Mouse (Mus musculus) bone marrow, adult 2 months (tissue): ENCODE measurements around the gene Ctsd. TPM values are rescaled to one million over a fixed set of nuclear protein-coding genes. Genes with fewer than 3 reads are reported as not detected.
"Not testable (repeated sequence)": the region's sequence is repeated elsewhere in the genome, so short reads cannot be mapped to it uniquely, and the experiment has no call there.

Experiments used
- H3K27ac ChIP-seq: fragments of 200-500 bp; 2 replicates; pipeline ENCODE4 v1.5.1; 2012; ENCODE audit warnings: low read depth, mild to moderate bottlenecking, control low read depth, inconsistent platforms, low read length; ENCODE audit not compliant: control insufficient read depth, poor library complexity, insufficient read depth
- H3K4me1 ChIP-seq: fragments of 200-500 bp; 2 replicates; pipeline ENCODE4 v1.6.1; 2011; ENCODE audit warnings: low read length; ENCODE audit not compliant: control insufficient read depth, insufficient read depth
- H3K4me3 ChIP-seq: fragments of 200-500 bp; replicated peaks from 2 replicates; pipeline ENCODE3; 2011; ENCODE audit warnings: mild to moderate bottlenecking, low read depth, low read length, control low read depth; ENCODE audit not compliant: control insufficient read depth
- CTCF ChIP-seq: fragments of 200-500 bp; IDR thresholded peaks from 2 replicates; pipeline ENCODE4 v1.5.1; 2011; ENCODE audit warnings: low read length, control low read depth; ENCODE audit not compliant: control insufficient read depth, insufficient read depth
- POLR2A ChIP-seq: fragments of 200-500 bp; IDR thresholded peaks from 2 replicates; pipeline ENCODE4 v1.6.1; 2011; ENCODE audit warnings: low read depth, mild to moderate bottlenecking, control low read depth, low read length, borderline replicate concordance; ENCODE audit not compliant: control insufficient read depth
- WGBS: fragments of 180-500 bp; shearing (Covaris S2); methylation state at CpG from one replicate; pipeline ENCODE4 v1.1.7; 2018; 5-methylcytosine and 5-hydroxymethylcytosine counted together
- polyA plus RNA-seq: library from polyadenylated mRNA; stranded (reverse); fragments of >200 nt; gene quantifications from 2 replicates; pipeline ENCODE4 v1.2.4, GENCODE M21; 2011; ENCODE audit warnings: low replicate concordance; ENCODE audit not compliant: missing spikeins, insufficient read depth, insufficient read length

Ctsd gene
- polyA plus RNA-seq, 1 experiment: 308 TPM

DNA sequence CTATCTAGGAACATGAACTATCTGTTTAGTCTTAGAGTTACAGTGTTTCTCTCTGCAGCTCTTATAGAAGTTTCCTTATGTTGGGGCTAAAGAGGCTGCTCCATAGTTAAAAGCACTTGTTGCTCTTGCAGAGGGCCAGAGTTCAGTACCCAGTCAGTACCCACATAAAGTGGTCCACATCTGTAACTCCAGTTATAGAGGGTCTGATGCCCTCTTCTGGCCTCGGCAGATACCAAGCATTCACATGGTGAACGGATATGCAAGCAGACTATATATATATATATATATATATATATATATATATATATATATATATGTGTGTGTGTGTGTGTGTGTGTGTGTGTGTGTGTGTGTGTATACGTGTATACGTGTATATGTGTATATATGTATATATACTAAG is 20.1 kb upstream of the Ctsd start:
- WGBS: 50% methylated on average over 4 of the region's 4 CpGs
- no peak for TF ChIP-seq CTCF
- TF ChIP-seq POLR2A: no peak
- Histone ChIP-seq H3K27ac (no peak overlapping the region), H3K4me1 (peaks cover 5% of the 10 kb centered on the region), H3K4me3 (no peak overlapping the region)

DNA sequence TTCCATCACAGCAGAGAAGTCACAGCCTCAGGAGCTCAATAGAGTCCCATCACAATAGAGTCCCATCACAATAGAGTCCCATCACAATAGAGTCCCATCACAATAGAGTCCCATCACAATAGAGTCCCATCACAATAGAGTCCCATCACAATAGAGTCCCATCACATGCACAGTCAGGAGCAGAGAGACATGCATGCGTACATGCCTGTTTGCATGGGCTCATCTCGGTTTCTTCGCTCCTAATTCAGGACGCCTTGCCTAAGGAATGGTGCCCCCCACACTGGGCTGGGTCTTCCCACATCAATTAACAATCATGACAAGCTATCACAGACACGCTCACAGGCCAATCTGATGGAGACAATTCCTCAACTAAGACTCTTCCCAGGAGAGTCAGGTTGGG is 17.3 kb upstream of the Ctsd start:
- not testable (repeated sequence) for H3K4me1 ChIP-seq, H3K27ac ChIP-seq, H3K4me3 ChIP-seq
- WGBS: 94% methylated on average over 5 of the region's 5 CpGs

GRCm38 (mm10) chr7:142403591-142403990 is 15.8 kb upstream of the Ctsd start:
- TF ChIP-seq CTCF (no peak), POLR2A (no peak)
- Histone ChIP-seq H3K4me3 (no peak overlapping the region), H3K4me1 (peaks cover 13% of the 10 kb centered on the region), H3K27ac (peak overlapping the region; percentile 59)
- 23% methylated on average over 4 of the region's 4 CpGs for WGBS

GRCm38 (mm10) chr7:142400750-142401142 is 12.9 kb upstream of the Ctsd start:
- no peak overlapping the region for H3K4me3 ChIP-seq
- no peak overlapping the region for H3K27ac ChIP-seq
- TF ChIP-seq POLR2A (no peak), CTCF (no peak)
- peaks cover 21% of the 10 kb centered on the region for H3K4me1 ChIP-seq
- 84% methylated on average over 7 of the region's 7 CpGs for WGBS

DNA sequence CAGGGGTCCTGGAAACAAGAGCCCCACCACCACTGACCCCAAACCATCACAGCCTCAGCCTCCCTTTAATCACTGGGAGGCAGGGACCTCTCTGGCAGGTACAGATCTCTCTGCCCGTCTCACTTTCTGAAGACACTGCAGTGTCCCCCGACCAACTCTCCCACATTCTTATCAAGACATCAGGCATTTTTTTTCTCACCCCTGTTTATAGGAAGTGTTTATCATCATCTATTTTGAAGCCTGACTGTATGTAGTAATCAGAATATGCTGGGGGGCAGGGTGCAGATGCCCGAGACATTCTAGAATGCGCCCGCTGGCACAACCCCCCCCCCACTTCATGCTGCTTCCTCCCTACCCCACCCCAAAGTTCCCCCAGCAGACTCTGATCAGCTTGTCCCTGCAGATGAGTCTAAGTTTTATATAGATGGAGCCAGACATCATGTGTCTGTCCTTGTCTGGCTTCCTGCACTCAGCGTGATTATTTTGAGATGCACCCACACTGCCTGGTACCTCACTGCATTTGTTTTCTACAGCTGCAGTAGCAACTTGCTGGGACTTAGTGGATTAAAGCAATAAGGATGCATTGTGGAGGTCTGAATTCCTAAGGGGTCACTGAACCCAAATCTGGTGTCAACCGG is 12.4 kb upstream of the Ctsd start:
- TF ChIP-seq POLR2A (no peak), CTCF (no peak)
- no peak overlapping the region for H3K4me3 ChIP-seq
- 54% methylated on average over 7 of the region's 7 CpGs for WGBS
- H3K27ac ChIP-seq: peak overlapping the region; percentile 73
- peaks cover 21% of the 10 kb centered on the region for H3K4me1 ChIP-seq

DNA sequence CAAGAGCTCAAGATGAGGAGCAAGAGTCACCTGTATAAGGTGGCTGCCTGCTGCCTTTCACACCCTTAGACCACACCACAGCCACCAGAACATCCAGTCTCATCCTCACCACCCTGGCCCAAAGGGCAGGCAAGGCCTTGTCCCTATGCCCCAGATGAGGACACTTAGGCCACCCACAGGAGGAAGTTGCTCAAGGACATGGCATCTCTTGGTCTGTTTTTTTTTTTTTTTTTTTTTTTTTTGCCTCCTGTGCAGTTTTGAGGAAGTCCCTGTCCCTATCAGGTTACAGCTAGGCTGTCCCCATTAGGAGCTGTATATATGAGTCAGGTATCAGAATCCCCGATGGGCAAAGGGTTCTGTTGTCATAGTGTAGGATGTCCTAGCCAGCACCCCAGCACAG is 11.4 kb upstream of the Ctsd start:
- H3K4me3 ChIP-seq: no peak overlapping the region
- peak overlapping the region; percentile 93 for H3K27ac ChIP-seq
- TF ChIP-seq POLR2A: no peak
- no peak for TF ChIP-seq CTCF
- H3K4me1 ChIP-seq: peaks cover 26% of the 10 kb centered on the region
- 13% methylated on average over 1 of the region's 1 CpGs for WGBS

GRCm38 (mm10) chr7:142398052-142398451 is 10.2 kb upstream of the Ctsd start:
- H3K27ac ChIP-seq: peak overlapping the region; percentile 93
- H3K4me3 ChIP-seq: no peak overlapping the region
- peaks cover 23% of the 10 kb centered on the region for H3K4me1 ChIP-seq
- 5% methylated on average over 2 of the region's 2 CpGs for WGBS
- TF ChIP-seq CTCF: no peak
- TF ChIP-seq POLR2A: no peak

DNA sequence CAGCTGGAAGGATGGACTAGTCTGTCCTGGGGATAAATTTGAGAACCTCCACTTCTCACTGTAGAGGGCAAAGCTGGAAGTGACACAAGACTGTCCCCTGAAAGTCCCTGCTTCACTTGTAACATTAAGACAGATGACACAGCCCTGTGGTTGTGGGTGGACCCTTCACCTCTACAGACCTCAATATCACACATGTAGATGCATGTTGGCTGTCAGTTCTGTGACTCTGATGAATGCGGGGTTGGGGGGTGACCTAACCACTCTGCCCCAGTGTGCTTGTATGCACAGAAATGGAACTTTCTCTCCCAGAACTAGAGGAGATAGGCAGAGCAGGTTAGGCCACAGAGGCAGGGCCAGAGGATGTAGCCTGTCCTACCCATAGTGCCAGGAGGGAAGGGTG is 8.8 kb upstream of the Ctsd start:
- Histone ChIP-seq H3K4me1 (peaks cover 25% of the 10 kb centered on the region), H3K27ac (peak overlapping the region; percentile 40), H3K4me3 (no peak overlapping the region)
- TF ChIP-seq CTCF: no peak
- no peak for TF ChIP-seq POLR2A
- WGBS: 88% methylated on average over 1 of the region's 1 CpGs

DNA sequence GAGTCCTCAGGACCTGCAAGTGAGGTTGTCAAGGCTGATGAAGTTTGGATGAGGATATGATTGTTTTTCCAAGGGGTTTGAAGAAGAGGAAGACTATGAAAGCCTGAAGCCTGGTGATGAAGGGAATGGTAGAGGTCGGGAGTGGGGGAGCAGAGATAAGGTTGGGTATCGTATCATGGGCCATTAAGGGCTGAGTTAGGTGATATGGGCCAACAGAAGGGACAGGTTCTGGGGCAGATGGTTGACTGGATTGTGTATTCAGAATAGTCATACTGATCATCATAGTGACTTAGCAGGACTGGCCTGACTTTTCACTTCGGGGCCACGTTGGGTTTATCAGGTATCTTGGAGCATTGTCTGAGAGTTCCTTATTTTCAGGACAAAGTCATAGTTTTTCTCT is 7.6 kb upstream of the Ctsd start:
- Histone ChIP-seq H3K4me3 (no peak overlapping the region), H3K27ac (no peak overlapping the region), H3K4me1 (peaks cover 28% of the 10 kb centered on the region)
- TF ChIP-seq CTCF: no peak
- TF ChIP-seq POLR2A: no peak
- 59% methylated on average over 4 of the region's 4 CpGs for WGBS
